Mouse (Mus musculus) testis, postnatal 14 days (tissue): Measurements from ENCODE around the gene Plcb3.
"Not testable (repeated sequence)": the region's sequence is repeated elsewhere in the genome, so short reads cannot be mapped to it uniquely, and the experiment has no call there.

Experiments
- DNase-seq: peaks from one replicate; pipeline ENCODE4 v3.0.0; 2021; ENCODE audit warnings: low spot score

The Plcb3 gene

DNA sequence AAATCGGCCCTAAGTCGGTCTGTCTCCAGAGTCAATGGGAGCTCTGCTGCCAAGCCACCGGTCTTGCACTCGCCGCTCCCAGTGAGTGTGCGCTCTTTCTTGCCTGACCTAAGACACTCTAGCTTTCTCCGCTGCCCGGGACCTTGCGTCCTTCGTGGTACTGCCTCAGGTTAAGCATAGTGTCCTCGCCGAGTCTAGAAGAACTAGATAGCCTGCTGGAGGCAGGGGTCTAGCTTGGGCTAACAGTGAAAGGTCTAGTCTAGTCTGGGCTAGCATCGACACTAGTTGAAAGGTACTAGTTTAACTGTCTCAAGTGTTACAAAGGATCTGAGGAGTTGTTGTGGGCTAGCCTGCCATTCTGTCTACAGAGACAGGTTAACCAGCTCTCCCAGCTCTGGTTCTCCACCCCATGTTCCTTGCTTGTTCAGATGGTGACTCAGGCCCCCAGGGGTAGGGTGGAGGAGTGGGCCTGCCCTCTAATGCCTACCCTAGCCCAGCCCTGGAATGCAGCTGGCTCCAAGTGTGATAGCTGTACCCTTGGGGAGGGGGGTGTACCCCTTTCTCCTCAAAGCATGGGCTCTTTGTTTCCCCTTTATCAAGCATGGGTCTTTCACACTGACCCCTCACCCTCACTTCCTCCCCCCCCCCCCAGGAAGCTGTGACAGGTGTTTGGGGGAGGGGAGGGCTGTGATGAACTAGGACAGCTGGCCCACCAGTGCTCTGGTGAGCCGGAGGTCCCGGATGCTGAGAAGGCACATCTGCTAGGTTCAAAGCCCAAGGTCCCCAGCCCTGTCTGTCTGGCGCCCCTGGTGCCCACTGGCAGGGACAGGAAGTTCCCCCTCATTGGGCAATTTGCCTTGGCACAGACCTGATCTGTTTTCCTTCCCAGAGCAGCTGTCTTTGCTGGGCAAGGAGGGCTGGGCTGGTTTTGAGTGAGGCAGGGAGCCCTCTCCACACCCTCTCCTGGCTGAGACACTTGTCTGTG, at the start of gene Plcb3:
Gene Plcb3 (minus strand): TSS at position 934 of the 985 bp plus-strand sequence.
- peak; percentile 67 for DNase-seq

DNA sequence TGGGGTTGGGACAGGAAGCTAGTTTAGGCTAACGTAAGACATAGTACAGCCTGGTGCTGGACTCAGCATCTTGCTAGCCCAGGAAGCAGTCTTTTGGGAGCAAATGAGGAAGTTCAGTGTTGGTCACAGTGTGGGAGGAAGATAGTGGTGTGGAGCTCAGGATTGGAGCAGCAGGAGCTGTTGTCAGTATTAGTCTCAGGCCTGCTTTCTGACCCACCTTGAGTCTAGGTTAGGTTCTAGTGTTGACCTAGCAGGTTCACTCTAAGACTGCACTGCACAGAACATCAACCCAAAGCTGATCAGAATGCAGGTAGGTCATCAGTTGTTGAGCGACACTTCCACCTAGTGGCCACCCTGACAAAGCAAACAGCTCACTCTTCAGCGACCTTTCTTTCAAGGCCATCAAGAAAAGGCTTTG, 44.0 kb upstream of the Plcb3 start:
- no peak for DNase-seq

- DNase-seq = no peak
Measured at GRCm38 (mm10) chr19:7019191-7019590, 42.9 kb upstream of the Plcb3 start, which contains the start of gene Fermt3. Fermt3 (minus strand) TSS chr19:7019469.

- DNase-seq = no peak
Measured at GRCm38 (mm10) chr19:7018546-7018945, 42.3 kb upstream of the Plcb3 start.

DNA sequence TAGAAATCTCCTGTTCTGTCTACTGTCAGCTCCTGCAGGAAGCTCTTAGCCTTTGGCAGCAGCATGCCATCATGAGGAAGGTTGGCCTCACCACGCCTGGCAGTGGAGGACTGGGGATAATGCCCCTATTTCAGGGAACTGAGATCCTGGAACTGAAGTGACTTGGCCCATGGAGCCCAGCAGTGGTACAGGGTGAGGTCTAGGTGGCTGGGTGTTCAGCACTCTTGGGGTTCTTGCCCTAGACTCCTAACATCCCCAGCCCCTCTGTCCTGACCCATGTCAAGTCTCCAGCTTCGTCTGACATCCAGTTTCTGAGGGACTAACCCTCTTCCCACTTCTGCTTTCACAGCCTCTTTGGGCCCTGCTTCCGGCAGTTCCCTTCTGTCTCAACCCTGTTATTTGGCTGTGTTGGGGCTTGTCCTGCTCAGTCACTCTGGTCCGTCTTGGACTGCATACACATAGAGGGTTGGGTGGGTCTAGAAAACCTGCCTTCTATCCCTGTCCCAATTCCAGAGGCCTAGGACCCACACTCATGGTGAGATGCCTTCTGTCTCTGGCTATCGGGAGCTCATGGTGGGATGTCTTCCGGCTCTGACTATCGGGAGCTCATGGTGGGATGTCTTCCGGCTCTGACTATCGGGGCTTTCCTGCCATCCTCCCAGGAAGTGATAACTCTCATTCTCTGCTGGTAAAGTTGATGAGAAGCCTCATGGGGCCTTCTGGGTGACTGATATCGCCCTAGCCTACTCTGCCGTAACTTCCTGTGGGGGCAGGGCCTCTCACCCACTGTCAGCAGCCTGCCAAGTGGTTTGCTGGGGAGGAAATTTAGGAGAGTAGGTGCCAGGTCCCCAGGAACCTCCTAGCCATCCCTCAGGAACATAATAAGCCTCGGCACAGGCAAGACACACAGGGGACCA, 41.5 kb upstream of the Plcb3 start:
- DNase-seq = no peak

- DNase-seq = no peak
Measured at GRCm38 (mm10) chr19:7014481-7015135, 38.3 kb upstream of the Plcb3 start.

DNA sequence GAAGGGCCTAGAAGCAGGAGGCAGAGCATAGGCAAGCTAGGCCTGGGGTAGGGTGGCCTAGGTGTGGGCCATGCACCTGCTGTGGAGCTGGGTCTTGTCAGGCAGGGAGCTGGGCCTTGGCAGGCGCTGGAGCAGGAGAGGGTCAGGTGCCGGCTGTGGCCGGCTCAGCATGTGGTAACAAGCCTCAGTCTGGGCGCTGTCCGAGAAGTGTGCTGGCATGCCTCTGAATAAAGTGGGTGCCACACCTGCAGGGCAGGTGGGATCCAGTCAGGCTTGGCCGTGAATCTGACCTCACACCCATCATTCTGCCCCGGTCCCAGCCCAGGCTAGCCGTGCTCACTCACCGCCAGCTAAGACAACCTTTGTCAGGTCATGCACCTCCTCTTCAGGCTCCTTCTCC, 37.7 kb upstream of the Plcb3 start:
- DNase-seq = no peak

DNA sequence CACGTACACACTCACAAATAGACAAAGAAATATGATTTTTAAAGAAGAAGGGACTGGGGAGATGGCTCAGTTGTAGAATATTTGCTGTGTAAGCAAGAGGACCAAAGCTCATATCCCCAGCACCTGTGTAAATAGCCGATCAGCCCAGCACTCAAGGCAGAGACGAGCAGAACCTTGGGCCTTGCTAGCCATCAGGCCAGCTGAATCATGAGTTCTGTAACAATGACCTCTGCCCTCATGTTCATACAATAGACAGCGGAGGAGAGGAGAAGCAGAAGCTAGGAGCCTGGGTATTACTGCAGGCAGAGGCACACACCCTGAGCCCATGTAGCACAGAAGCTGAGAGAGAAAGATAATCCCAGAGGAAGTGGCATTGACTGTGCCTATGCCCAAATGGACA, 36.2 kb upstream of the Plcb3 start:
- no peak for DNase-seq

GRCm38 (mm10) chr19:7006892-7007593, 30.8 kb upstream of the Plcb3 start:
- DNase-seq = no peak

GRCm38 (mm10) chr19:6999360-7000063, 23.2 kb upstream of the Plcb3 start:
- DNase-seq = no peak

DNA sequence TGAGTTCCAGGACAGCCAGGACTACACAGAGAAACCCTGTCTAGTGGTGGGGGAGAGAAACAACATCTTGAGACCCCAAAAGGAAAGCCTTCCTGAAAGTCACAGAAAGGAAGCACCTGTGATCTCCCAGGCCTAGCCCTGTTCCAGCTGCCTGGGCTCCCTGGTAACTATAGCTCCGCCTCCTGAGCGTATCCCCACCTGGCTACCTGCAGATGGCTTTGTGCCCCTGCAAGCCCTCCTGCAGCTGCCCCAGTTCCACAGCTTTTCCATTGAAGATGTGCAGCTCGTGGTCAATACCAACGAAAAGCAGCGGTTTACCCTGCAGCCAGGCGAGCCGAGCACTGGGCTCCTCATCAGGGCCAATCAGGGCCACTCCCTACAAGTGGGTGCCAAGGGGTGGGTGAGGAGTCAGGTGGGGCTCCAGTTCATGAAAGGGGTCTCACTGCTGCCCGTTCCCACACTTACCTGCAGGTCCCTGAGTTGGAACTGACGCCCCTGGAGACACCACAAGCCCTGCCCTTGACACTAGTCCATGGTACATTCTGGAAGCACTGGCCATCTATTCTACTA, 21.5 kb upstream of the Plcb3 start:
- DNase-seq = no peak

DNA sequence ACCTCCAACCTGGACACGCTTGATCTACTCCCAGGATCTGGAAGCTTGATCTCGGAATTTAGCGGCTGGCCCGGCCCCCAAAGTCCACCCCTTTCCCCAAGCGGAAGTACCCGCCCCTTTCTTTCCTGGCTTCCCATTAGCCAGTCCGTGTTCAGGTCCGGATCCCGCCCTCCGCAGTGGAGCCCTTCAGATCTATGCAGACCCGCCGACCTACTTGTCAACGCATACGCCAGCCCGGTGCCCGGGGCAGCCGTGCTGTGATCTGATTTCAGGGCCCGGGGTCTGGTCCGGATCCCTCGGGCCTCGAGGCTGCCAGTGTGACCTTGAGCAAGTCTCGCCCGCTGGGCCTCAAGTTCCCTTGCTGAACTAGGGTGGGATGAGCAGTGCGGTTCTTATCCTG, 19.7 kb upstream of the Plcb3 start, which contains the start of the genes Nudt22 and Trpt1:
Gene Nudt22 (minus strand): TSS at position 112 of the 400 bp plus-strand sequence.
Gene Trpt1 (plus strand): TSS at position 126 of the 400 bp plus-strand sequence.
- DNase-seq = peak; percentile 85

GRCm38 (mm10) chr19:6995255-6995991, 19.2 kb upstream of the Plcb3 start:
- DNase-seq = no peak

DNA sequence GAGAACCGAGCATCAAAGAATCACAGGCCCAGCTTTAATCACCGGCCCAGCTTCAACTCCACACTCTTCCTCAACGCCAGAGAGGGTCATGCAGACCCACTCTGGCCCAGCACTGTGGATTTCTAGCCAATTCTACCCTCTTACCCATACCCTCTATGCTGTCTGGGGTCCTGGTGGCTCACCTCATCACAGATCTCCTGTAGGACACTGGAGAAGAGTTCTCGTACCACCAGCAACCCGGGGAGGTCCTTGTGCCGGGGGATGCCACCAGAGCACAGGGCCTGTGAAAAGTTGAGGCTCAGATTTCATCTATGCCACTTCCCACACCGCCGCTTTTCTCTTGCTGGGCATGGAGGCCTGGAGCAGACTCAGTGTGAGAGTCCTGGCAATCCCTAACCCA, 18.2 kb upstream of the Plcb3 start:
- no peak for DNase-seq

- DNase-seq = no peak
Measured at GRCm38 (mm10) chr19:6994002-6994401, 17.7 kb upstream of the Plcb3 start.

DNA sequence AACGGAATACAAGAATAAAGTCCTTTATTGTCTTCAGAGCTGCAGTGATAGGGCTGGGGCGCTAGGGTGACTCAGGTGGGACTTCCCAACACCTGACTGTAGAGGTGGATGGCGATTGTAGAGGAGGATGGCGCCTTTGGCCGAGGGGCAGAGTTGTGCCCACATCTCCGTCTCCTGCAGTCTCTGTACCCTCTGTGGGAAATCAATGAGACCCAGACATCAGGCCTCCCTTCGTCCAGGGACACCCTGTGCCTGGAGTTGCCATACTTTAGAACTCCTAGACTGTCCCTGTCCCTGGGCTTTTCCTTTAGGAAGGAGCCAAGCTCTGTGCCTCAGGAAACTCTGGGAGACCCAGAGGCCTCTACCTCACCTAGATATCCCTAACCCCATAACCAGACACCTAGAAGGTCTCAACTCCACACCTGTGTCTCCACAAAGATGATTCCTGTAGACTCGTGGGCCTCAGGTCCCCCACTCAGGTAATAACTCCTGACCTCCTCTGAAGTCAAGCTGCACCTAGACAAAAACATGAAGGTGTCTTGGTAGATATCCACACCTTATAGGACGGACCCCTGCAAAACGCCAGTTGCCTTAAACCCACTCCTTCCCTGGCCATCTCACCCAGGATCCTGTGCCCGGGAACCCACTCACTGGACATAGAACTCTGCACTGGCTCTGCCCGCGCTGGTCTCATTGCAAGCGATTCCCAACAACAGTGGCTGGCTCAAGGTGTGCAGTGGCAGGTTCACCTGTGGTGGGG, 16.9 kb upstream of the Plcb3 start:
- no peak for DNase-seq

- DNase-seq = peak; percentile 97
Measured at GRCm38 (mm10) chr19:6992011-6992858, 16.0 kb upstream of the Plcb3 start, which contains the start of gene Dnajc4. Dnajc4 (minus strand) TSS chr19:6992572.

GRCm38 (mm10) chr19:6991166-6991565, 14.9 kb upstream of the Plcb3 start:
- not testable (repeated sequence) for DNase-seq
